Mouse (Mus musculus): Measurements from ENCODE around the gene B9d2. TPM values are rescaled to one million over a fixed set of nuclear protein-coding genes. Genes with fewer than 3 reads are reported as not detected.

Gene B9d2
- 10 to 100 TPM; 15.5 to 16.4 TPM for total RNA-seq (2021)

- DNase-seq, result peak; percentile 97
Measured at GRCm38 (mm10) chr7:25680514-25681258, at the start of gene B9d2. TSS of gene B9d2 (plus strand) at chr7:25680780.

GRCm38 (mm10) chr7:25632679-25633078 is 47.9 kb upstream of the B9d2 start:
- DNase-seq, result no peak

GRCm38 (mm10) chr7:25636373-25636772 is 44.2 kb upstream of the B9d2 start:
- no peak for DNase-seq

GRCm38 (mm10) chr7:25637099-25637498 is 43.5 kb upstream of the B9d2 start:
- no peak for DNase-seq

- no peak for DNase-seq
Measured at GRCm38 (mm10) chr7:25639754-25640153, 40.8 kb upstream of the B9d2 start.

- DNase-seq, result no peak
Measured at GRCm38 (mm10) chr7:25644136-25644535, 36.4 kb upstream of the B9d2 start.

- DNase-seq, result no peak
Measured at GRCm38 (mm10) chr7:25644631-25645030, 35.9 kb upstream of the B9d2 start.

- DNase-seq, result no peak
Measured at GRCm38 (mm10) chr7:25645074-25645473, 35.5 kb upstream of the B9d2 start.

- DNase-seq, result no peak
Measured at GRCm38 (mm10) chr7:25647574-25648123, 32.9 kb upstream of the B9d2 start.

- DNase-seq, result no peak
Measured at GRCm38 (mm10) chr7:25649839-25650238, 30.7 kb upstream of the B9d2 start.

- DNase-seq, result no peak
Measured at GRCm38 (mm10) chr7:25651281-25651680, 29.3 kb upstream of the B9d2 start.

GRCm38 (mm10) chr7:25652244-25652759 is 28.3 kb upstream of the B9d2 start:
- no peak for DNase-seq

GRCm38 (mm10) chr7:25655601-25656428 is 24.8 kb upstream of the B9d2 start:
- no peak for DNase-seq

- no peak for DNase-seq
Measured at GRCm38 (mm10) chr7:25657785-25658184, 22.8 kb upstream of the B9d2 start.

- DNase-seq, result peak; percentile 99
Measured at GRCm38 (mm10) chr7:25658657-25659472, 21.7 kb upstream of the B9d2 start, which contains the start of the genes Bckdha and Exosc5. TSS of gene Bckdha (minus strand) at chr7:25658981. TSS of gene Exosc5 (plus strand) at chr7:25659164.

- DNase-seq, result no peak
Measured at GRCm38 (mm10) chr7:25666381-25666780, 14.2 kb upstream of the B9d2 start.

- DNase-seq, result no peak
Measured at GRCm38 (mm10) chr7:25669158-25669557, 11.4 kb upstream of the B9d2 start.

GRCm38 (mm10) chr7:25669631-25670030 is 10.9 kb upstream of the B9d2 start:
- DNase-seq, result no peak

- no peak for DNase-seq
Measured at GRCm38 (mm10) chr7:25670096-25670495, 10.5 kb upstream of the B9d2 start.

GRCm38 (mm10) chr7:25671686-25672085 is 8.9 kb upstream of the B9d2 start:
- DNase-seq, result no peak

- no peak for DNase-seq
Measured at GRCm38 (mm10) chr7:25672442-25672841, 8.1 kb upstream of the B9d2 start.

GRCm38 (mm10) chr7:25674297-25674696 is 6.3 kb upstream of the B9d2 start:
- DNase-seq, result no peak
